Comparison of ENCODE assay signal across 18 mouse cellular contexts in the genomic region with DNA sequence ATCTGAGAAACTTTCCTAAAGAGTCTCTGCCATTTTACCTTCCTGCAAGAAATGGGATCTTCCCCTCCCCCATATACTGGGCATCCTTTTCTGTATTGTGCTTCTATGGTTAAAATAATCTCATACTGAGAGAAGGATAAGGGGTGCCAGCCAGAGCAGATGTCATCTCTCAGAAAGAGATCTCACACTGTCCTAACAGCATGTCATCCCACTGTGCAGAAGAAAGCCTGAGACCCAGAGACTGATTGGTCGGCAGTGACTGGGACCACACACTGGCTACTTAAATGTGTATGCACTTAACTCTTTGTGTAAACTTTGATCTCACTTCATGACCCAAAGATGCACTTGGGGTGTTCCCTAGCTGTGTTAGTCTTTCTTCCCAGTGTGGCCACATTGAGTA.
"Had no signal": no experiment of that assay in that cellular context is flagged by ENCODE, and none has a peak within 500 bp of the region (broad histone marks: within the 10 kb centered on the region; RNA-seq: fewer than 3 reads in every experiment).

No protein-coding gene starts in this region.

- H3K9ac ChIP-seq: lung, embryonic 14.5 days; midbrain, embryonic 12.5 days; midbrain, embryonic 15.5 days; neural tube, embryonic 13.5 days; neural tube, embryonic 15.5 days had no signal

- H3K4me3 ChIP-seq: midbrain, embryonic 10.5 days; midbrain, embryonic 12.5 days; midbrain, embryonic 15.5 days; myocyte; neural tube, embryonic 13.5 days; neural tube, embryonic 15.5 days had no signal

- DNase-seq: lung, adult 18-20 months; lung, embryonic 14.5 days; lung, postnatal 10 days; lung, postnatal 4 days; retina, postnatal 1 day; right cerebral cortex, adult 18-20 months; right cerebral cortex, postnatal 25 days; right cerebral cortex, postnatal 4 days; spleen, adult 18-20 months; thymus, adult 18-20 months; thymus, postnatal 14 days; thymus, postnatal 36 days had no signal

- H3K4me1 ChIP-seq: midbrain, embryonic 10.5 days; midbrain, embryonic 12.5 days; midbrain, embryonic 15.5 days; neural tube, embryonic 13.5 days; neural tube, embryonic 15.5 days had no signal

- H3K36me3 ChIP-seq: midbrain, embryonic 10.5 days; midbrain, embryonic 12.5 days; midbrain, embryonic 15.5 days; neural tube, embryonic 13.5 days; neural tube, embryonic 15.5 days had no signal

- H3K27me3 ChIP-seq: midbrain, embryonic 12.5 days; midbrain, embryonic 15.5 days; neural tube, embryonic 13.5 days; neural tube, embryonic 15.5 days had no signal

- H3K9me3 ChIP-seq: midbrain, embryonic 10.5 days; midbrain, embryonic 12.5 days; midbrain, embryonic 15.5 days; neural tube, embryonic 13.5 days; neural tube, embryonic 15.5 days had no signal

- ATAC-seq: midbrain, embryonic 15.5 days had no signal

- H3K27ac ChIP-seq: midbrain, embryonic 10.5 days; midbrain, embryonic 12.5 days; midbrain, embryonic 15.5 days; neural tube, embryonic 13.5 days; neural tube, embryonic 15.5 days had no signal

- H3K4me2 ChIP-seq: lung, embryonic 14.5 days; midbrain, embryonic 12.5 days; midbrain, embryonic 15.5 days; neural tube, embryonic 13.5 days; neural tube, embryonic 15.5 days had no signal
